Mouse (Mus musculus): ENCODE results near the gene Ergic1.

Ergic1 gene

GRCm38 (mm10) chr17:26600913-26601447, 39.7 kb downstream of the Ergic1 start:
- no peak for DNase-seq (ENCODE audit: low spot score)

GRCm38 (mm10) chr17:26601514-26601913, 40.2 kb downstream of the Ergic1 start:
- no peak for DNase-seq (ENCODE audit: low spot score)

- no peak for DNase-seq (ENCODE audit: low spot score)
These were observed 40.6 kb downstream of the Ergic1 start for GRCm38 (mm10) chr17:26601926-26602325.

DNA sequence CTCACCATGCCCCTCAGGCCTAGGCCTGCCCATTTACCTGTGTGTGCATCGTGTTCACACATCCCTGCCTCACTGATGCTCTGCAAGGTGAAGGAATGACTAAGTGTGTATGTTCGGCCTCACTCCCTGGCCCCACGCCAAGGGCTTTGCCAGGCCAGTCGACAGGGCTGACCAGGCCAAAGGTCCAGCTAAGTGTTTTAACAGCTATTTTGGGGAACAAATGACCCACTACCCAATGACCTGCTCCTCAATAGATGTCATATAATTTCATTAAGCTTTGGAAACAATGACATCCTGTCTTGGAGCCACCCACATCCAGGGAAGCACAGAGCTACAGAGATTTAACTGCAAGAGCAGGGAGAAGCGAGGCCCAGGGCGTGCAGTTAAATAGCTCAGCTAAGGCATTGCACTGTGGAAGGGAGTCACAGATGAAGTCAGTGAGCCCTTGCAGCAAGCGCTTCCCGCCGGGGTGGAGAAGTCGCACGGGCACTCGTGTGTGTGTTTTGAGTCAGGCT, 41.1 kb downstream of the Ergic1 start:
- no peak for DNase-seq (ENCODE audit: low spot score)

DNA sequence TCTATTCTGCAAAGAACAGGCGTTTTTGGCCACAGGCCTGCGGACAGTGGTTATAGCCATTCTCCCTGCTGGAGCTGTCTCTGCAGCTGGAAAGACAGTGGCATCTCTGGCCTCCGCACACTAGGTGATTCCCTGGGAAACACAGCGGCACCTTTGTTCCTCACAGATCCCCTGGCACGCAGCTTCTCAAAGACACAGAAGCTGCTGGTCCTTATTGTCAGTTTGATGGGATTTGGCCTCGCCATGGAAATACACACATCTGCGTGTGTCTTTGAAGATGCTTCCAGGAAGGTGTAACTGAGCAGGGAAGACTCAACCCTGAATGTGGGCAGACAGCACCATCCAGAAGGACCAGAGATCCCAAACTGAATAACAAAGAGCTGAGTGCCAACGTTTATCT, 42.0 kb downstream of the Ergic1 start:
- no peak for DNase-seq (ENCODE audit: low spot score)

DNA sequence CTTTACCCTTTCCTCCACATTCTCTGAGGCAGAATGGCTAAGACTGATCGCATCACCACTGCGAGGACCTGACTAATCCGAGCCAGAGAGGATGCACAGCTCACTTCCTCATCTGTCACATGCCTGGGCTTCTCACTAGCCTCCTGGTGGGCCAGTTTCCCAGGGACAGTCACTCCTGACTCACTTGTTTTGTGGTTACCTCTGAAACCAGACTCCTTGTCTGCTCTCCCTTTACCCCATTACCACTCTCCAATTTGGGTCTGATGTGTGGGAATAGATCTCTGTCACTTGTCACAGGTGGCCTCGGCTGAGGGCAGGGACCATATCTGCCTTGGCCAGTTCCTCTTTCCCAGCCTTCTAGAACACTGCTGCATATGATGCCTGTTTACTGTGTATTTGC, 44.3 kb downstream of the Ergic1 start:
- no peak for DNase-seq (ENCODE audit: low spot score)

- no peak for DNase-seq (ENCODE audit: low spot score)
These were observed 45.2 kb downstream of the Ergic1 start for GRCm38 (mm10) chr17:26606516-26606915.

- DNase-seq (ENCODE audit: low spot score), result no peak
These were observed 47.1 kb downstream of the Ergic1 start for GRCm38 (mm10) chr17:26608348-26608747.

GRCm38 (mm10) chr17:26608877-26609276, 47.6 kb downstream of the Ergic1 start:
- DNase-seq (ENCODE audit: low spot score), result no peak

DNA sequence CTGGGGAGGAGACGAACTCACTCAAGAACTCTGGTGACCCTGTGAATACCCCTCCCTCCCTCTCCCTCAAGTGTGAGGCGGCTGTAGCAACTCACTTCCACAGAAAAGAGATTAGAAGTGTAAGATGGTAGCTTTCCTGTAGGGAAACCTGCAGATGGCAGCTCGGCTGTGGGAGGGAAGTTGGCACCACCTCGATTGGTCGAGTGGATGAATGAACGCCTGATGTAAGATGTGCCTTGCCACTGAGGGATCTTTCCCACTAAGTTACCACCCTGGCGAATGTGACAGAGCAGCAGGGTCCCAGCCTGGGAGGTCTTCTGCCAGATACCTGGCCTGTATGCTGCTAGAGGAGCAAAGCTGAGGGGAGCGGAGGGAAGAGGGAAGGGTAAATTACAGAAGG, 48.5 kb downstream of the Ergic1 start:
- no peak for DNase-seq (ENCODE audit: low spot score)

GRCm38 (mm10) chr17:26611328-26611727, 50.0 kb downstream of the Ergic1 start:
- no peak for DNase-seq (ENCODE audit: low spot score)

DNA sequence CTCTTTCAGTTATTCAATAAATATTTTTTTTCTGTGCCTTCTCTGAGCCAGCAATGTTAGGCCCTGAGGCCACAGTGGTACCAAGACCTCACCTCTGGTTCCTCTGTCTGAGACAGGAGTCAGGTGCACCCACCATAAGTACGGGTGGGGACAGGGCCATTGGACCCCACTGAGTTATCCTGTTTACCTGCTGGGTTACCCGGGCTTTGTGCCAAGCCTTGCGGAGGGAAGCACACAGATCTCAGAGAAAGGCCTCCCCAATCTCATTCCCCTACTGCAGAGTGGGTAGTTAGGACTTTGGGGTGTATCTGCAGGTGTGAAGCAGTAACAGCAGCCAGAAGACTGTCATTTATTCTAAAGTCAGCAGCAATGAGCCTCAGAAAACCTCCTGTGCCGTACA, 50.6 kb downstream of the Ergic1 start:
- DNase-seq (ENCODE audit: low spot score), result no peak

GRCm38 (mm10) chr17:26614286-26614685, 53.0 kb downstream of the Ergic1 start:
- no peak for DNase-seq (ENCODE audit: low spot score)

DNA sequence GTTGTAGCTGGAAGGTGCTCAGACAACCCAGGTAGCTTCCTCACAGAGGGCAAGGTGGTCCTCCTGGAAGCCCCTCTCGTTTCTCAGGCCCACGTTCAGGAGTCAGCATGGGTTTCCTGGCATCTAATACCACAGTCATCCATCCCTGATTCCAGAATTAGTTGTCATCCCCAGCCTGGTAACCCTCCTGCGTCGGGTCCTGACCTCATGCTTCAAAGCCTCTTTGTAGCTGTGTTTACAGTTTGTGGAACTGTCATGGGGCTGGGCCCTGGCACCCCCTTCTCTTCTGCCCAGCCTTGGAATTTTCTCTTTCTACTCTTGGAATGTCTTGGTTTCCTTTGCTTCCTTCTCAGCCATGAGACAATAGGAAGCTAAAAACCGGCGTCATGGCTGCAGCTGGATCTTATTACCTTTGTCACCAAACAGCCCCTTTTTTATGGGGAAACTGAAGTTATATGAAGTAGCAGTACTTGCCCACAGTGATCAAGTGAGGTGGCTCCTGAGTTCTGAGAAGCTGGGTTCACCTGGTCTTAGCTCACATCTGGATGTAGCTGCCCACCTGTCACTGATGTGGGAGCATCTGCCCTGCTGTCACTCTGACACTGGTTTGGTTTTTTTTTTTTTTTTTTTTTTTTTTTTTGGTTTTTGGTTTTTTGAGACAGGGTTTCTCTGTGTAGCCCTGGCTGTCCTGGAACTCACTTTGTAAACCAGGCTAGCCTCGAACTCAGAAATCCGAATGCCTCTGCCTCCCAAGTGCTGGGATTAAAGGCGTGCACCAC, 53.6 kb downstream of the Ergic1 start:
- no peak for DNase-seq (ENCODE audit: low spot score)

GRCm38 (mm10) chr17:26616696-26617095, 55.4 kb downstream of the Ergic1 start:
- no peak for DNase-seq (ENCODE audit: low spot score)

- no peak for DNase-seq (ENCODE audit: low spot score)
These were observed 57.2 kb downstream of the Ergic1 start for GRCm38 (mm10) chr17:26618498-26618897.

DNA sequence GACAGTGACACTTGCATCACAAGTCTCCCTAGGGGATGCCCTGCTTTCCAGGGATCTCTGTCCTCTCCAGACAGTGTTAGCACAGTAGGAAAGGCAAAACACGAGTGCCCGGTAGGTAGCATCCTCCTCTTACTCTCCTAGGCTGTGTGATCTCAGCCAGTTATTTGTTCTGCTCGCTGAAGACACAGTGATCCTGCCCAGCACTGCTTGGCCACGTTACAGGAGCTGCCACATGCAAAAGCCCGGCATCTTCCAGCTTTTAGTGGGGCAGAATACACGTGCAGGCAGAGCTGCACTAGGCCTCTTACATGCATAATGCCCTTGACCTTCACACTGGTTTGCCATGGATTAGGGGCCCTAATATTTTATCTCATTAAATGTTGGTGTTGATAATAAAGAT, 58.3 kb downstream of the Ergic1 start:
- DNase-seq (ENCODE audit: low spot score), result no peak

- DNase-seq (ENCODE audit: low spot score), result no peak
These were observed 59.0 kb downstream of the Ergic1 start for GRCm38 (mm10) chr17:26620292-26620691.

- DNase-seq (ENCODE audit: low spot score), result no peak
These were observed 59.8 kb downstream of the Ergic1 start for GRCm38 (mm10) chr17:26620786-26621766.

DNA sequence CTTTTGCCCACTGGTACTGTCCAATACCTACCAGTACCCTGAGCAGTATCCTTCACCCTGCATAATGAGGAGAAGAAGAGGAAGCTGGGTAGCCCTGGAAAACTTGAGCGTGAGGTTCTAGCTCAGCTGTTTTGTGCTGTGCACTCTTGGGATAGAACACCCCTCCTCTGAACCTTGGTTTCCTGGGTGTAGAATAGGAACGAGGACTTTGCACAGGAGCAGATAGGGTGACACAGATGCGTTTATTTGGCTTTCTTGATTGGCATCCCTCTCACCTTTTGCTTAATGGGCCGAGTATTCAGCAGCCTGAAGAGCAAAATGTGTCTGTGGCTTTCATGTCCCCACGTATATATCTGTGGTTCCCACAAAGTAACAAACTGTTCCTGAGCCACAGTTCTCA, 60.6 kb downstream of the Ergic1 start:
- no peak for DNase-seq (ENCODE audit: low spot score)

- no peak for DNase-seq (ENCODE audit: low spot score)
These were observed 62.7 kb downstream of the Ergic1 start for GRCm38 (mm10) chr17:26623991-26624390.

DNA sequence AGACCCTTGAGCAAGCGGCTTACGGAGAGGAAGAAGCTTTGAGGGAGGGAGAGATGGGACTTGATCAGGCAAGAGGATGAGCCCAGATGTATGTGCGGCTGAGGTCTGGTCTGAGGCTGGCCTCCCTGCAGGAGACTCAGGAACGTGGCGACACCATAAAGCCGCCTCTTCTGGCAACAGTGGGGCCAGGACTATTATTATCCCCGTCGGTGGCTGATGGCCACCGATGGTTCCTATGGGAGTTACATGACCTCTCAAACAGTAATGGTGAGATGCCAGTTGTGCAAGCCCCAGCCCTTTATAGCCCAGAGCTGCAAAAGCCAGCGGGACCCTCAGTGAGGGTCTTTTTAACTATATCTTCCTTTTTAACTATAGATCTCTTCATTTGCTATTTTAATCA, 63.7 kb downstream of the Ergic1 start:
- DNase-seq (ENCODE audit: low spot score), result no peak

All from layer of hippocampus, adult 9-10 months (tissue).